Mouse (Mus musculus) layer of hippocampus, adult 11-12 months (tissue): ENCODE measurements around the gene Bad.
A peak's percentile ranks its signal among the peaks of the same experiment; 100 is the strongest.

Experiments
- DNase-seq: peaks from one replicate; pipeline ENCODE4 v3.0.0; 2022; ENCODE audit warnings: low spot score

The Bad gene

DNA sequence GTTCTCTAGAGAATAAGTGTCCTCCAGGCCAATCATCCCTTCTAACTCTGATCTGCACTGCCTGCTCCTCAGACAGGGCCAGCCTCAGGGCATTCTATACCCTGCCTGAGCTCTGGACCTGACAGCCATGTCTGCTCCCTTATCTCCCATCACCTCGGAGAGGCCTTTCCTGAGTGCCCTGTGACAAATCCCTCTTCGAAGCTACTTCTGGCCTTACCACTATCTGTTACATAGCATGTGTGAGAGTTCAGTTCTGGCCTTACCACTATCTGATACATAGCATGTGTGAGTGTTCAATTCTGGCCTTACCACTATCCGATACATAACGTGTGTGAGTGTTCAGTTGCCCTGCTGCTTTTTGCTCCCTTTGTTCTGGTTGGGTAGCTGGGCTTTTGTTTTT is 26.4 kb upstream of the Bad start:
- no peak for DNase-seq

DNA sequence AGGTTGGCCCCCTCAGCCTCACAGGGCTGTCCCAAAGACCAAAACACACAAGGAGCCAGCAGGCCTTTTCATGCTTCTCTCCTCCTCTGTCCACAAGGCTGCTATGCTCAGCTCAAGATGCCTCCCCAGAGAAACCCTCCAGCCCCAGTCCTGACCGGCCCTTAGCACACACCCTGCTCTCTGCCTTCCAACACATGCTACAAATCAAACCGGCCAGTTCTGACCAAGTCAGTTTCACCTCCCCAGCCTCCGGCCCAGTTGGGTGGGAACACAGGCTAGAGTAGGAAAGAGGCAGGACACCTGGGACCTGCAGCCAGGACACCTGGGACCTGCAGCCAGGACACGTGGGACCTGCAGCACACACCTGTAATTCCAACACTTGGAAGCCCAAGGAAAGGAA is 25.2 kb upstream of the Bad start:
- no peak for DNase-seq

DNA sequence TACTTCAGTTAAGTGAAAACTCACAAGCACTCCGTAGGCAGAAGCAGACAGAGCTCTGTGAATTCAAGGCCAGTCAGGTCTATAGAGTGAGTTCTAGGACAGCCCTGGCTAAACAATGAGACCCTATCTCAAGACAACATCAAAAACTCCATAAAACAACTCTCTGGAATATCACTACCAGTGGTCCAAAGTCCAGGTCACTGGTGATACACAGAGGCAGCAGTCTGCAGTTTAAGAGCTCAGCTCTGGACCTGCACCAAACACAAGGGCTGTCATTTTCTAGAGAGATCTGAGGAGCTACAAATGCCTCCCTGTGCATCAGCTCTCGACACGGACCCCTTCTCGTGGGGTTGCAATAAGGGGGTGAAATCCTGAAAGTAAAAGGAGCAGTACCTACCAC is 23.3 kb upstream of the Bad start:
- DNase-seq: no peak

DNA sequence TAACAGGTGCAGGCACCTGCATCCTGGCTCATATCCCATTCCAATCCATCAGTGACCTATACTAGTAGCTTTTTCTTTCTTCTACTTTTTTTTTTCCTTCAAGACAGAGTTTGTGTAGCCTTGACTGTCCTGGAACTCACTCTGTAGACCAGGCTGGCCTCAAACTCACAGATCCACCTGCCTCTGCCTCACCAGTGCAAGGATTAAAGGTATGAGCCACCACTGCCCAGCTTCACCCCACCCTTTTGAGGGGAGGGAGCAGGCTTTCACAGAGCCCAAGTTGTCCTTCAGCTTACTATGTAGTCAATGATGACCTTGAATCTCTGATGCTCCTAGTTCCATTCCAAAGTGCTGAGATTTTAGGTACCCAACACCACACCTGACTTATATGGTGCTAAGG is 22.2 kb upstream of the Bad start:
- DNase-seq: no peak

DNA sequence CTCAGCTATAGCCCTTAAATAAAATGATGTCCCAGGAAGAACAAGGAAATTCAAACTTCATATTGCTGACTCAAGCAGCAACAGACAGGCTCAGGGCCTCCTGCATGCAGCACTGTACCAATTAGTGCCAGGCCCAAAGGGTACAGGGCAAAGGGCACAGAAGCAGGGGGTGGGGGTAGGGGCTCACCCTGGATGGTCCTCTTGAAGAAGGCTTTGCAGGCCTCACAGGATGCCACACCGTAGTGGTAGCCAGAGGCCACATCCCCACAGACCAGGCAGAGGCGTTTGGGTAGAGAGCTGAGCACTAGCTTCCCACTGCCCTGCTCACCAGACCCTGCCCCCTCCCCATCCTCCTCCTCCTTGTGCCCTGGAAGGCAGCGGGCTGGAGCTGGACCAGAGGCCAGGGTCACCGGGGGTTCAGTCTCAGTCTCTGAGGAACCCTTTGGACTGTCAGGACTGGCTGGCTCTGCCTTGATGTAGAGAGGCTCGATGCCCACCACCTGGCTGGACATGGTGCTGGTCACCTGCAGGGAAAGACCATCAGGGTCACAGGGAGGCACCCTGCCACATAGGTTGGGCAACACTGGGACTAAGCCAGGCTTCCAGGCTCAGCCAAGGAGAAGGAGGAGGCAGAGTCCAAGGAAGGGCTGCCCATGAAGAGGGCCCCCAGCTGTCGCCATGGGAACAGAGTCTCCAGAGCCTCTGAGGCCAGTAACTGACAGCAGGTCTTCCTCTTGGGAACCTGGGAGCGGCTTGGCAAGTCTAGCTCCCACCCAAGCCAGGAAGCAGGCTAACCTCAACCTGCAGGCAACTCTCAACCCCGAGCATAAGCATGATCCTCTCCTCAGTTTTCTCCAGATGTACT is 21.6 kb upstream of the Bad start:
- DNase-seq: peak; percentile 30

GRCm38 (mm10) chr19:6920741-6921636 is 20.7 kb upstream of the Bad start:
- DNase-seq: peak; percentile 66

DNA sequence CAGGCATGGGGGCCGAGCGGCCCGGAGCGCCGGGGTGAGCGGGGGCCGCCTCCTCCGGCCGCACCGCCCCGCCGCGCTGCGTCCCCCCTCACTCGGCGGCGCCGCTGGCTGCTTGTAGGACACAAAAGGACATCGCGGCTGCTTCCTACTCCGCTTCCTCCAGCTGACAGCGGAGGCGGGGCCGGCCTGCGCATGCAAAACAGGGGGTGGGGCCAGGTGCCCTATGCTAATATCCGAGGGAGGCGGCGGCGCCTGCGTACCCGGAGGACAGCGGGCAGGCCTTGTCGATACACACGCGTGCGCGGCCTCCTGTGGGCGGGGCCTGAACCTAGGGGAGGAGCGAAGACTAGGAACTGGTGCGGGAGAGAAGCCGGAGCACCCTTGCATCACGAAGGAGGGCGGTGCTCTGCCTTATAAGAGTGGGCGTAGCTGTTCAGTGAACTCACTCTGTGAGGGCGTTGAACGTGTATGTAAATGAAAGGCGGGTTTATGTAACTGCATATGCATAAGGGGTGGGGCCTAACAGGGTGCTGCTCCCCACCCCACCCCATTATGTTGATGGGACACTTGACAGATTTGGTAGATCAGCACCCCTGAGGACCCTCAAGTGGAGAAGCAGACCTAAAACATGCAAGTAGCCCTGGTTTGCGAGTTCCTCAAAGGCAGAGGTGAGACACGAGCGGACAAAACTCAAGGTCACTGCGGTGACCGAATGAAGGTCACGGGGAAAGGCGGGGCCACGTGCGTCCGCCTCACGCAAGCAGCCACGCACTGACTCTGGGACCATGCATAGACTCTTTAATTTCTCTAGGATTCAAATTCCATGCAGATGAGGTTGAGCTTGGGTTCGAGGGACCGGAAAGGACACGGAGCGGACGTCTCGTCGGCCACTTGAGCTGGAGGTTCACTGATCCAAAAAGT is 19.8 kb upstream of the Bad start, which contains the start of gene Esrra:
TSS of gene Esrra (minus strand) at position 167 of the 921 bp plus-strand sequence.
- peak; percentile 100 for DNase-seq

GRCm38 (mm10) chr19:6922901-6923735 is 18.5 kb upstream of the Bad start:
- no peak for DNase-seq

DNA sequence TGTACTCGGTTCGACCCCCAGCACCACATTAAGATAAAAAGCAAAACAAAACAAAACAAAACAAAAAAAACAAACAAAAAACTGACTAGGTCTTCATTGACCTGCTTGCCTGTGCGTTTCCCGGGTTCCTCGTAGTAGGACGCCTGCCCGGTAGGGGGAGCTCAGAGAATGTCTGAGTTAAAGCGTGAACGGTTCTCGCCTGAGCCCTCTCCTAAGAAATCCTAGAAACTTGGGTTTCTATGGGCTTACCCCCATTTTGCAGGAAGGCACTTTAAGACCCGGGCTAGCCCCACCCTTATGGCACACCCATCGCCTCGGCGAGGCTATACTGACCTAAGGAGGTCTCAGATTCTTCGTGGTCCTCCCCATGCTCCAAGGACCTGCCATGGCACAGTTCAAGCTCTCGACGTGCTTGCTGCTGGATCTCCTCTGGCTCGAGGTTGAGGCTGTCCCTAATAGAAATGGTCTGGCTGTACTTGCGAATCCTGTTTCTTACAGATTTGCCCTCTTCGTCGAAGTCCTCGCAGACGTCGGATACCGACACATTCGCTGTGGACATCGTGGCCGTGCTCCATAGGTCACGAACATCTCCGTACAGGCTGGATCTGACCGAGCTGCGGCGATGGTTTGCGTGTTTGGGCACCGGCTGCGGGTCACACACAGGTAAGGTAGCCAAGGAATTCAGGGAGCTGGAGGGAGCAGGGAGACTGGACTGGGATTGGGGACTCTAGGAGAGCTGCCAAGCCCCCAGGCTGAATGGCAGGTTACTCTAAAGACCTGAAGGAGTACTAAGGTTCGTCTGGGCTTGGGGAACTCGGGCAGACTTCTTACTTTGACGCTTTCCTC is 17.0 kb upstream of the Bad start:
- DNase-seq: peak; percentile 90

- DNase-seq: no peak
Measured at GRCm38 (mm10) chr19:6925307-6925573, 16.4 kb upstream of the Bad start, which contains the start of gene Catsperz. TSS of gene Catsperz (minus strand) at chr19:6925380.

DNA sequence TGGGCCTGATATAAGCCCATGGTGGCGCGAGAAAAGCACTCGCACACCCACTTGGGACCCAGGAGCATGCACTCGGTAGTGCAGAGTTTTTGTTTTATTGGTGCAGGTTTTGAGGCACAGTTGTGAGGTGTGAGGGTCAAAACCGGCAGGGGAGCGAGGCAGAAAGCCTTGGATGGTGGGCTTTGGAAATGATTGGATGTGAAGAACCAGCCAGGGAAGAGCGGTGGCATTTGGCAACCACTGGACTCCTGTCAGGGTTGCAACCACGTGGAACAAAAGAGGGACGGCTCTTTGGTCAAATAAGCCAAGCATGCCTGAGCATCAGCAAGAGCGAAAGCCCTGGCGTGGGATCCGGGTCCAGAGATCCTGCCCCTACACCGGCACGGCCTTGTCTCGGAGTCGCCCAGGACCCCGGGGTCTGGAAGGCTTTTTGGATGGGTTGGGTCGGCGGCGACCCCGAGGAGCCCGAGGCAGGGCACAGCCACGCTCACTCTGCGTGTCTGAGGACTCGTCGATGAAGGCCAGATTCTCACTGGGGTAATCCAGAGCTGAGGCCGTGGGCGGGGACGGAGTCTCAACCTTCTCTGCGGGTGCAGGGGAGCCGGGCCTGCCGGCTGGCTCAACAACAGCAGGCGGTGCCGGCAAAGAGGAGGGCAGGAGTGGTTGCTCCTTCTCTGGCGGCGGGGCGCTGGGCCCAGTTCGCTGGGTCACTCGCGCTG is 15.9 kb upstream of the Bad start:
- no peak for DNase-seq

DNA sequence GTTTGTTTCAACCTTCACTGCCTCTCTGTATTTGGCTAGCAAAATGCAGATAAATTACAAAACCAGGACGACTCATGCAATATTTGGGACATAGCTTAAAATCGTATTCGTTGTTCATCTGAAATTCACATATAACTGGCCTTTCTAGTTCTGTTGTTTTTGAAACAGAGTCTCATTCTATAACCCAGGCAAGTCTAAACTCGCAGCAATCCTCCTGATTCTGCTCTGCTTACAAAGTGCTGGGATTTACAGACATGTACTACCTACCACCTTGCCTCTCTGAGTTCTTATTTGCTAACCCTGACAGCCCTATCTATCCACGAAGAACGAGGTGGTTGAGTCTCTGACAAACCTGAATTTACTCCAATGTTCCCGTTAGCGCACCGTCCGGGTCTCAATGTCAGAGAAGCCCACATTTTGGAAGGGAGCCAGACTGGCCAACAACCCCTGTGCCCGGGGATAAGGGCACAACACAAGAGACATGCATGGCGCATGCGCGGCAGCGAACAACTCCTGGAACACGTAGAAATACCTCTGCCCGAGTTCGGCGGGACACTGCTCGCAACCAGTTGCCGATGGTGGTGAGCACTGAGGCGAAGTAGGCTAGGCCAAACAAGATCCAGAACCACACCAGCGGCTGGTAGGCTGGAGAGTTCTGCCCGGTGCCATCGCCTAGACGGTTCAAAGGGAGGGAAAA is 15.0 kb upstream of the Bad start:
- no peak for DNase-seq

DNA sequence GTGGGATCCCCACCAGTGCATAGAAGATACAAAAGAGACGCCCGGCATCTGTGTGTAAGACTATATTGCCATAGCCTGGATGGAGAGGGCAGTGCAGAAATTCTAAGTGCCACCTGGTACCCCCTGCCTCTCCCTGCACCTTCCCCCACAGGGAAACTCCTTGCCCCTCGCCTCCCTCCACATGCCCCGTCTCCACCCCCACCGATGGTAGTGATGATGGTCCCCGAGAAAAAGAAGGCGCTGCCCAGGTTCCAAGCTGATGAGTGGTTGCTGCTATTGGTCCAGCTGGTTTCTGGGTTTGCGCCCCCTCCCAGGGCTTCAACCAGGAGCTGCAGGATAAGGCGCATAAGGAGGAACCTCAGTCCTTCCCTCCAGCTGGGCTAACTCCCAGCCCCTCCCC is 13.6 kb upstream of the Bad start:
- no peak for DNase-seq

DNA sequence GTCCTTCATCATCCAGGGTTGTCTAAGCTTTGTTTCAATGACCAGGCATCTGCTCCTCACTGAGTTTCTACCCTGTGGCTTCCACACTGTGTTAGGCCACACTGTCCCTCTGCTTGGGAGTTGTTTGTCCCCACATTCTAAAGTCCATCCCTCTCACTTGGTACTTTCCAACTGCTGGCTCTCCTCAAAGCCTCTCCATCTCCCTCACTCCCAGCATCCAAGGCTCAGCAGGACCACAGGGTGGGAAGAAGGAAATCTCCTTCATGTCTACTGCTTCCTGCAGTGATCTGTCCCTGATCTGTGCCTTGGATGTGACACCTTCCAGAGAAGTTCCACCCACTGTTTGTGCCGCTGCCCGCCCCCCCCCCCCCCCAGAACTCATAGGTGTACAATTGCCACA is 10.7 kb upstream of the Bad start:
- DNase-seq: no peak

- no peak for DNase-seq
Measured at GRCm38 (mm10) chr19:6932018-6932417, 9.6 kb upstream of the Bad start.

DNA sequence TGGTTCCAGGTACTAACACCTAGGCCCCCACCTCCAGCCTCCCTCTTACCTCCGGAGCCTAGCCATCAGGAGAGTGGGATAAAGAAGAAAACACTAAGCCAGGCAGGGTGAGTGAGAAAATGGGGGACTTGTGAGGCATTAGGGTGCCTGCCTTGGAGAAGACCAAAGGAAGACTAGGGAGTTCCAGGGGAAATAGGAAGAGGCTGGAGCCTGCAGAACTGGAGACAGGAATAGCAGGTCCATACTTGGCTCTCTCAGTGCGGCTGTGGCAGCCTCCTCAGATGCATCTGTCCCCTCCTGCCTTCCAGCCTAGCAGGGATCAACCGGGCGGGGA is 8.6 kb upstream of the Bad start:
- DNase-seq: no peak

DNA sequence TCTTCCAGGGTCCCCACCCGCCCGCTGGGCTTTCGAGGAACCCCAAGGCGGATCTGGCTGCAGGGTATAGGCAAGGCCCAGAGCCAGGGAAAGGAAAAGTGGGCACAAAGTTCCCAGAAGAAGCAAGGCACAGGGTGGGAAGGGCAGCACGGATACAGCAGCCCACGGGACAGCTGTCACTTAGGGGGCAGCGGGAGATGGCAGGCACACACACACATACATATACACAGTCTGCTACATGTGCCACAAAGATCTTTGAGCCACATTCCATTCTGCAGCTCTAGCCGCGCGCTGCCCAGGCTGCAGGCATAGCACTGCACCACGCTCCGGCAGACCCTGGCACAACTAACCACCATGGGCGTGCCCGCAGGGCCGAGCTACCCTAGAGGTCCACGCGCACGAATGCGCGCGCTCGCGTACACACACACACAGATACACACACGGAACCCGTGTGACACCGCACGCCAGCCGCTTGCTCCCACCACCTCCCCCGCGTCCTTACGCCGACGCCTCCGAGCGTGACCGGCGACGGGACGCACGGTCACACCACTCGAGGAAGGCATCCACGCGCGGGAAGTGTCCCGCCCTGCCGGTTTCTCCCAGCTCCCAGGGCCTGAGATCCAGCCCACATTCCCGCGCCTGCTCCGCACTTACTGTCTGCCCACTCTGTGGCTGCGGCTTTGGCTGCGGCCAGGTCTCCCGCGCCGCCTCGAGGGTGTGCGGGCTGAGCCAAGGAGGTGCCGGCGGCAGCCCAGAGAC is 8.0 kb upstream of the Bad start:
- peak; percentile 51 for DNase-seq

DNA sequence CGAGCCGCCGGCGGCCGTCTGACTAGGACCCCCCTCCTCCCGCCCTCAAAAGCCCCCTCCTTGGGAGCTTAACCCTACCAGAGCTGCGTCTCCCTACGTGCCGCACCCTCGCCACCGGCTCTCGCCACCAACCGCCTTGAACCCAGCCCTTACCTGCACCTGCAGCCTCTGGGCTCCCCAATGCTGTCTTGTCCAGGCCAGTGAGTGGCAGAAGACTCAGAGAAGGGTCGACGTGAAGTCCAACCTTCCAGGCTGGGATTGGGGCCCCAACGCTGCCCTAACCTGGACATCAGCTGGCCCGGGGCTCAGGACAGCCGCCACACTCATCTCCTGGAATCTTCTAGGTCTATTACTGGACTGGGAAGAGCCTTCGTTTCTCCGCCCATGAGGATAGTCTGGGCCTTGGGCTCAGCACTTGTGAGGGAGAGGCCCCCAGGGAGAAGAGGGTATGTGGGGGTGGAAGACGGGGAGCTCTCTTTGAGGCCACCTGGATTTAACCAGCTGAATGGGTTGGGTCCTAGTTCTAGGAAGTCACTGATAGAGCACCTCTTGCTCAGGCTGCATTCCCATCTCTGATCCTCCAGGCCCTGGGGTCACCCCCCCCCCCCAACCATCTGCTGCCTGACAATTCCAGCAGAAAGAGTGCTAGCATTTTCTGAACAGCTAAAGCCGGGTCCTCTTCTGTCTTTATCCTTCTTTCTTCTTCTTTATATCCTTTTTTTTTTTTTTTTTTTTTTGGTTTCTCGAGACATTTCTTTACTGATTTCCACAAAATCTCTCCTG is 7.3 kb upstream of the Bad start, which contains the start of gene Kcnk4:
TSS of gene Kcnk4 (minus strand) at position 321 of the 783 bp plus-strand sequence.
- no peak for DNase-seq
